Mouse (Mus musculus) erythroid progenitor cell, adult 5-6 weeks (primary cell): ENCODE results near the gene Asb17. TPM values are rescaled to one million over a fixed set of nuclear protein-coding genes. Genes with fewer than 3 reads are reported as not detected.
"Not testable (repeated sequence)": the region's sequence is repeated elsewhere in the genome, so short reads cannot be mapped to it uniquely, and the experiment has no call there.

Experiments
- ATAC-seq: replicated peaks from 2 replicates; pipeline ENCODE4 v1.8.0; 2016; ENCODE audit warnings: moderate number of reproducible peaks, mild to moderate bottlenecking, moderate TSS enrichment, inconsistent platforms; ENCODE audit not compliant: poor library complexity, low FRiP score, severe bottlenecking
- total RNA-seq, 2 experiments: library from RNA; stranded (forward) in 1 of 2; stranded (reverse) in 1 of 2; fragments of 150-400 nt in 1 of 2; fragments of 186-747, 209-891 nt in 1 of 2; gene quantifications; 2 replicates each; pipeline versions ENCODE4 v1.2.3 to v1.2.4; 2015 to 2017; ENCODE audit warnings: low replicate concordance in 2 of 2

Gene Asb17
- 0.72 TPM in 1 of 2 replicates, not detected in the other for total RNA-seq (2015; ENCODE audit: low replicate concordance)
- not detected in 2 replicates for total RNA-seq (2017; ENCODE audit: low replicate concordance)

- ATAC-seq = no peak
Observed at GRCm38 (mm10) chr3:153844030-153844429, at the start of gene Asb17. TSS of gene Asb17 (plus strand) at chr3:153844209.

GRCm38 (mm10) chr3:153797574-153797973 is 46.4 kb upstream of the Asb17 start:
- ATAC-seq = no peak

GRCm38 (mm10) chr3:153799603-153800002 is 44.4 kb upstream of the Asb17 start:
- ATAC-seq = no peak

GRCm38 (mm10) chr3:153800690-153801089 is 43.3 kb upstream of the Asb17 start:
- ATAC-seq = peak; percentile 58

GRCm38 (mm10) chr3:153801541-153801940 is 42.5 kb upstream of the Asb17 start:
- ATAC-seq = no peak

- peak; percentile 87 for ATAC-seq
Observed at GRCm38 (mm10) chr3:153802640-153803039, 41.4 kb upstream of the Asb17 start.

GRCm38 (mm10) chr3:153804032-153804431 is 40.0 kb upstream of the Asb17 start:
- ATAC-seq = no peak

GRCm38 (mm10) chr3:153806077-153806772 is 37.8 kb upstream of the Asb17 start:
- peak; percentile 71 for ATAC-seq

- ATAC-seq = no peak
Observed at GRCm38 (mm10) chr3:153806773-153807443, 37.1 kb upstream of the Asb17 start.

- peak; percentile 89 for ATAC-seq
Observed at GRCm38 (mm10) chr3:153807444-153808149, 36.4 kb upstream of the Asb17 start.

- ATAC-seq = 0 out of 2 replicates have a peak, but pooled peaks have one; percentile 0
Observed at GRCm38 (mm10) chr3:153808406-153808805, 35.6 kb upstream of the Asb17 start.

- ATAC-seq = no peak
Observed at GRCm38 (mm10) chr3:153814026-153814425, 30.0 kb upstream of the Asb17 start.

GRCm38 (mm10) chr3:153817376-153817890 is 26.6 kb upstream of the Asb17 start:
- ATAC-seq = no peak

GRCm38 (mm10) chr3:153818723-153819122 is 25.3 kb upstream of the Asb17 start:
- peak; percentile 69 for ATAC-seq

- no peak for ATAC-seq
Observed at GRCm38 (mm10) chr3:153819438-153819837, 24.6 kb upstream of the Asb17 start.

GRCm38 (mm10) chr3:153823671-153824515 is 20.1 kb upstream of the Asb17 start:
- ATAC-seq = no peak

GRCm38 (mm10) chr3:153825197-153825596 is 18.8 kb upstream of the Asb17 start:
- ATAC-seq = no peak

- no peak for ATAC-seq
Observed at GRCm38 (mm10) chr3:153826616-153827015, 17.4 kb upstream of the Asb17 start.

- not testable (repeated sequence) for ATAC-seq
Observed at GRCm38 (mm10) chr3:153829788-153830187, 14.2 kb upstream of the Asb17 start.
